Mouse (Mus musculus) limb, embryonic 11.5 days (tissue): ENCODE results near the gene Tbx15. TPM values are rescaled to one million over a fixed set of nuclear protein-coding genes. Genes with fewer than 3 reads are reported as not detected.

Source experiments
- ATAC-seq: fragments of 200-750 bp; cut with Nextera tagmentation; 2 replicates; pipeline ENCODE4 v1.8.0; 2017; ENCODE audit warnings: low read depth; ENCODE audit not compliant: insufficient number of reproducible peaks, low FRiP score, low TSS enrichment
- DNase-seq: peaks from one replicate; pipeline ENCODE4 v3.0.0-alpha.2; 2015; ENCODE audit warnings: low spot score
- H3K27ac ChIP-seq: fragments of 300-500 bp; sonication (generic); replicated peaks from 2 replicates; pipeline ENCODE4 v1.5.1; 2014; ENCODE audit warnings: low read depth, mild to moderate bottlenecking, low read length
- H3K27me3 ChIP-seq: fragments of 300-500 bp; sonication (generic); 2 replicates; pipeline ENCODE4 v1.6.1; 2014; ENCODE audit warnings: mild to moderate bottlenecking, low read length, mixed read lengths; ENCODE audit not compliant: control insufficient read depth, insufficient read depth
- H3K36me3 ChIP-seq: fragments of 300-500 bp; sonication (generic); 2 replicates; pipeline ENCODE4 v1.6.1; 2014; ENCODE audit warnings: mild to moderate bottlenecking, low read length, moderate library complexity, mixed read lengths; ENCODE audit not compliant: control insufficient read depth, insufficient read depth
- H3K4me1 ChIP-seq: fragments of 300-500 bp; sonication (generic); 2 replicates; pipeline ENCODE4 v1.6.1; 2014; ENCODE audit warnings: low read length, mixed read lengths; ENCODE audit not compliant: control insufficient read depth, insufficient read depth
- H3K4me2 ChIP-seq: fragments of 300-500 bp; sonication (generic); 2 replicates; pipeline ENCODE4 v1.6.1; 2014; ENCODE audit warnings: low read depth, mild to moderate bottlenecking, moderate library complexity; ENCODE audit not compliant: severe bottlenecking
- H3K4me3 ChIP-seq: fragments of 300-500 bp; sonication (generic); 2 replicates; pipeline ENCODE4 v1.5.1; 2014; ENCODE audit warnings: low read depth, low read length
- H3K9ac ChIP-seq: fragments of 300-500 bp; sonication (generic); 2 replicates; pipeline ENCODE4 v1.6.1; 2014; ENCODE audit warnings: mild to moderate bottlenecking, low read length
- H3K9me3 ChIP-seq: fragments of 300-500 bp; sonication (generic); 2 replicates; pipeline ENCODE4 v1.6.1; 2016; ENCODE audit warnings: low read length; ENCODE audit not compliant: control insufficient read depth
- WGBS: fragments of 180-500 bp; shearing (Covaris S2); extraction: QIAGEN DNeasy Blood & Tissue Kit; methylation state at CpG from one replicate; pipeline ENCODE4 v1.1.7; 2014; 5-methylcytosine and 5-hydroxymethylcytosine counted together
- polyA plus RNA-seq: library from polyadenylated mRNA; unstranded; fragments of >200 nt; fragmentation: Nextera tagmentation; extraction: Ambion mirVana; gene quantifications from 2 replicates; pipeline ENCODE4 v1.2.1, GENCODE M21; 2014

The Tbx15 gene
- polyA plus RNA-seq, 1 experiment from 2014 or later = 50.7 TPM

GRCm38 (mm10) chr3:99257586-99258577 is 17.7 kb downstream of the Tbx15 start:
- Histone ChIP-seq H3K4me3 (peak overlapping the region; percentile 92), H3K4me2 (peak overlapping the region; percentile 88), H3K27ac (peak overlapping the region; percentile 100), H3K36me3 (no peaks in the 10 kb centered on the region), H3K9ac (peak overlapping the region; percentile 100), H3K27me3 (no peaks in the 10 kb centered on the region), H3K4me1 (peaks cover 23% of the 10 kb centered on the region), H3K9me3 (no peaks in the 10 kb centered on the region)
- DNase-seq (peak; percentile 51), ATAC-seq (no peak)
- 4% methylated on average over 29 of the region's 29 CpGs for WGBS

GRCm38 (mm10) chr3:99259741-99260270 is 19.6 kb downstream of the Tbx15 start:
- H3K4me1 ChIP-seq = peaks cover 33% of the 10 kb centered on the region
- H3K4me2 ChIP-seq = peak overlapping the region; percentile 88
- peak overlapping the region; percentile 77 for H3K9ac ChIP-seq
- 6% methylated on average over 6 of the region's 6 CpGs for WGBS
- no peak for DNase-seq
- H3K27me3 ChIP-seq = no peaks in the 10 kb centered on the region
- H3K4me3 ChIP-seq = peak overlapping the region; percentile 92
- ATAC-seq = no peak
- H3K27ac ChIP-seq = peak overlapping the region; percentile 75
- H3K36me3 ChIP-seq = no peaks in the 10 kb centered on the region
- no peaks in the 10 kb centered on the region for H3K9me3 ChIP-seq

GRCm38 (mm10) chr3:99260395-99260794 is 20.2 kb downstream of the Tbx15 start:
- 39% methylated on average over 2 of the region's 2 CpGs for WGBS
- peak overlapping the region; percentile 77; the same call in 1 of the 2 replicates for H3K9ac ChIP-seq
- no peaks in the 10 kb centered on the region for H3K9me3 ChIP-seq
- ATAC-seq (no peak), DNase-seq (no peak)
- H3K36me3 ChIP-seq = no peaks in the 10 kb centered on the region
- H3K27ac ChIP-seq = no peak overlapping the region
- H3K27me3 ChIP-seq = no peaks in the 10 kb centered on the region
- peaks cover 35% of the 10 kb centered on the region for H3K4me1 ChIP-seq
- H3K4me2 ChIP-seq = peak overlapping the region; percentile 88; the same call in 1 of the 2 replicates
- no peak overlapping the region; the same call in 1 of the 2 replicates for H3K4me3 ChIP-seq

GRCm38 (mm10) chr3:99261371-99261791 is 21.2 kb downstream of the Tbx15 start:
- ATAC-seq (no peak), DNase-seq (peak; percentile 55)
- Histone ChIP-seq H3K4me3 (peak overlapping the region; percentile 25), H3K27me3 (no peaks in the 10 kb centered on the region), H3K9me3 (no peaks in the 10 kb centered on the region), H3K4me2 (peak overlapping the region; percentile 56), H3K27ac (peak overlapping the region; percentile 85), H3K9ac (peak overlapping the region; percentile 76), H3K4me1 (peaks cover 35% of the 10 kb centered on the region), H3K36me3 (no peaks in the 10 kb centered on the region)
- 1% methylated on average over 18 of the region's 18 CpGs for WGBS

GRCm38 (mm10) chr3:99261986-99262385 is 21.8 kb downstream of the Tbx15 start:
- peaks cover 35% of the 10 kb centered on the region for H3K4me1 ChIP-seq
- DNase-seq = peak; percentile 60
- 0 out of 2 replicates have a peak overlapping the region, but pooled peaks have one; percentile 52 for H3K27ac ChIP-seq

GRCm38 (mm10) chr3:99263471-99263903 is 23.3 kb downstream of the Tbx15 start:
- ATAC-seq (no peak), DNase-seq (peak; percentile 60)
- WGBS = 22% methylated on average over 9 of the region's 9 CpGs
- Histone ChIP-seq H3K4me2 (peak overlapping the region; percentile 15; the same call in 1 of the 2 replicates), H3K9me3 (no peaks in the 10 kb centered on the region), H3K27ac (no peak overlapping the region), H3K36me3 (no peaks in the 10 kb centered on the region), H3K27me3 (no peaks in the 10 kb centered on the region), H3K4me3 (no peak overlapping the region), H3K4me1 (peaks cover 33% of the 10 kb centered on the region), H3K9ac (no peak overlapping the region)

More at GRCm38 (mm10) chr3:99261986-99262385, 21.8 kb downstream of the Tbx15 start:
- WGBS = 3% methylated on average over 2 of the region's 2 CpGs
- Histone ChIP-seq H3K9me3 (no peaks in the 10 kb centered on the region), H3K27me3 (no peaks in the 10 kb centered on the region), H3K4me2 (peak overlapping the region; percentile 56), H3K4me3 (peak overlapping the region; percentile 25; the same call in 1 of the 2 replicates), H3K36me3 (no peaks in the 10 kb centered on the region), H3K9ac (peak overlapping the region; percentile 76)
- ATAC-seq = no peak

- Histone ChIP-seq H3K4me3 (no peak overlapping the region), H3K27me3 (no peaks in the 10 kb centered on the region), H3K4me1 (peaks cover 31% of the 10 kb centered on the region), H3K36me3 (no peaks in the 10 kb centered on the region), H3K4me2 (no peak overlapping the region), H3K27ac (no peak overlapping the region), H3K9ac (no peak overlapping the region; the same call in 1 of the 2 replicates), H3K9me3 (no peaks in the 10 kb centered on the region)
- no peak for DNase-seq
- no peak for ATAC-seq
- WGBS = 41% methylated on average over 7 of the region's 7 CpGs
These were observed 24.5 kb downstream of the Tbx15 start for GRCm38 (mm10) chr3:99264695-99265094.

GRCm38 (mm10) chr3:99266752-99267303 is 26.6 kb downstream of the Tbx15 start:
- Histone ChIP-seq H3K27ac (no peak overlapping the region), H3K4me2 (no peak overlapping the region), H3K36me3 (peaks cover 2% of the 10 kb centered on the region; the same call in 1 of the 2 replicates), H3K27me3 (no peaks in the 10 kb centered on the region), H3K9ac (no peak overlapping the region), H3K4me3 (no peak overlapping the region), H3K4me1 (peaks cover 21% of the 10 kb centered on the region), H3K9me3 (no peaks in the 10 kb centered on the region)
- DNase-seq (no peak), ATAC-seq (no peak)
- WGBS = 48% methylated on average over 10 of the region's 10 CpGs
